Mouse (Mus musculus) embryo, embryonic 10.5 days (tissue): ENCODE data around the gene Fkbpl.

Experiments
- DNase-seq: peaks from one replicate; pipeline ENCODE4 v3.0.0-alpha.2; 2015; ENCODE audit warnings: low spot score

The Fkbpl gene

GRCm38 (mm10) chr17:34664472-34664871 lies 19.9 kb downstream of the Fkbpl start:
- DNase-seq = no peak

- DNase-seq = no peak
Observed at GRCm38 (mm10) chr17:34670235-34670634, 25.7 kb downstream of the Fkbpl start, which contains the start of gene Tnxb. TSS of gene Tnxb (plus strand) at chr17:34670535.

- peak; percentile 50 for DNase-seq
Observed at GRCm38 (mm10) chr17:34671151-34672066, 26.8 kb downstream of the Fkbpl start.

GRCm38 (mm10) chr17:34672246-34672792 lies 27.8 kb downstream of the Fkbpl start:
- peak; percentile 21 for DNase-seq

GRCm38 (mm10) chr17:34673139-34673538 lies 28.6 kb downstream of the Fkbpl start:
- no peak for DNase-seq

GRCm38 (mm10) chr17:34674524-34675204 lies 30.1 kb downstream of the Fkbpl start:
- DNase-seq = no peak

- no peak for DNase-seq
Observed at GRCm38 (mm10) chr17:34675205-34676092, 30.9 kb downstream of the Fkbpl start.

- DNase-seq = no peak
Observed at GRCm38 (mm10) chr17:34676093-34676460, 31.5 kb downstream of the Fkbpl start.

GRCm38 (mm10) chr17:34676671-34677070 lies 32.1 kb downstream of the Fkbpl start:
- no peak for DNase-seq

GRCm38 (mm10) chr17:34680191-34680590 lies 35.6 kb downstream of the Fkbpl start:
- no peak for DNase-seq

GRCm38 (mm10) chr17:34680621-34681020 lies 36.1 kb downstream of the Fkbpl start:
- DNase-seq = no peak

- no peak for DNase-seq
Observed at GRCm38 (mm10) chr17:34681132-34681571, 36.6 kb downstream of the Fkbpl start.

GRCm38 (mm10) chr17:34681881-34682536 lies 37.4 kb downstream of the Fkbpl start:
- no peak for DNase-seq

GRCm38 (mm10) chr17:34683179-34683578 lies 38.6 kb downstream of the Fkbpl start:
- DNase-seq = no peak

- no peak for DNase-seq
Observed at GRCm38 (mm10) chr17:34683686-34684220, 39.2 kb downstream of the Fkbpl start.

- DNase-seq = no peak
Observed at GRCm38 (mm10) chr17:34684253-34684893, 39.8 kb downstream of the Fkbpl start.

GRCm38 (mm10) chr17:34685120-34686110 lies 40.9 kb downstream of the Fkbpl start:
- DNase-seq = no peak

GRCm38 (mm10) chr17:34688889-34689288 lies 44.3 kb downstream of the Fkbpl start:
- DNase-seq = no peak

- DNase-seq = no peak
Observed at GRCm38 (mm10) chr17:34690458-34690857, 45.9 kb downstream of the Fkbpl start.
